Mouse (Mus musculus): ENCODE data around the gene Crebl2. TPM values are rescaled to one million over a fixed set of nuclear protein-coding genes. Genes with fewer than 3 reads are reported as not detected.

The Crebl2 gene
- total RNA-seq, 2 experiments from 2014 or later, result 29.9 to 32.9 TPM

GRCm38 (mm10) chr6:134896570-134897436 lies 66.8 kb downstream of the Crebl2 start:
- intact Hi-C loops (cut with DNase I), result no loop called here
- DNase-seq (ENCODE audit: low spot score in 2 of 2), result no peak

GRCm38 (mm10) chr6:134897443-134898094 lies 67.6 kb downstream of the Crebl2 start:
- peak; percentile 92 to 94 for DNase-seq (ENCODE audit: low spot score in 2 of 2)
- intact Hi-C loops (cut with DNase I), result loop anchor here (1.0 kb wide), 1 partner anchor 23 kb away; the partner anchor contains the start of gene Cdkn1b

- intact Hi-C loops (cut with DNase I), result loop anchor here (1.0 kb wide), 1 partner anchor 22 kb away; the partner anchor contains the start of gene Cdkn1b
- peak; percentile 88 to 89 for DNase-seq (ENCODE audit: low spot score in 2 of 2)
Measured at GRCm38 (mm10) chr6:134898095-134898965, 68.4 kb downstream of the Crebl2 start, which contains the start of gene Gpr19. Gene Gpr19, minus strand, starts transcription at chr6:134898578.

- intact Hi-C loops (cut with DNase I), result no loop called here
- DNase-seq (ENCODE audit: low spot score in 2 of 2), result no peak
Measured at GRCm38 (mm10) chr6:134903368-134903767, 73.4 kb downstream of the Crebl2 start.

- intact Hi-C loops (cut with DNase I), result no loop called here
- no peak for DNase-seq (ENCODE audit: low spot score in 2 of 2)
Measured at GRCm38 (mm10) chr6:134903891-134904884, 74.2 kb downstream of the Crebl2 start.

- no peak for DNase-seq (ENCODE audit: low spot score in 2 of 2)
- intact Hi-C loops (cut with DNase I), result no loop called here
Measured at GRCm38 (mm10) chr6:134905811-134906210, 75.9 kb downstream of the Crebl2 start.

Other genes starting within 250 kb of the Crebl2 start
- 10 to 100 TPM in 1 of 2 experiments, 1 to 10 TPM in 1; 9.9 to 10.0 TPM for gene Mansc1, start 197.7 kb upstream of the Crebl2 start, total RNA-seq (2021)
- gene Borcs5, start 190.6 kb upstream of the Crebl2 start, total RNA-seq (2021), result 10 to 100 TPM; 32.1 to 36.1 TPM
- 1 to 10 TPM; 7.6 to 8.2 TPM for gene Dusp16, start 37.5 kb upstream of the Crebl2 start, total RNA-seq (2021)
- 10 to 100 TPM; 25.3 to 27.3 TPM for gene Gpr19, start 68.4 kb downstream of the Crebl2 start, total RNA-seq (2021)
- gene Cdkn1b, start 90.2 kb downstream of the Crebl2 start, total RNA-seq (2021), result 10 to 100 TPM; 40.3 to 43.2 TPM
- gene Apold1, start 151.6 kb downstream of the Crebl2 start, total RNA-seq (2021), result 1 to 10 TPM; 4.1 to 4.5 TPM
- 10 to 100 TPM; 57.1 to 58.3 TPM for gene Ddx47, start 181.5 kb downstream of the Crebl2 start, total RNA-seq (2021)
- gene Gprc5a, start 235.5 kb downstream of the Crebl2 start, total RNA-seq (2021), result under 1 TPM; 0.37 to 0.39 TPM

Measured in left cerebral cortex, postnatal 25 days (tissue).